Mouse (Mus musculus) MEL (cell line): ENCODE data around the gene Plxnb1. TPM values are rescaled to one million over a fixed set of nuclear protein-coding genes. Genes with fewer than 3 reads are reported as not detected.

Experiments
- DNase-seq: peaks from one replicate; pipeline ENCODE4 v3.0.0; 2011; ENCODE audit warnings: low read depth, low spot score
- H3K27ac ChIP-seq: 2 replicates; pipeline ENCODE4 v1.5.1; 2012; ENCODE audit warnings: low read depth, mild to moderate bottlenecking, control low read depth, low read length, moderate library complexity; ENCODE audit not compliant: control insufficient read depth
- H3K27me3 ChIP-seq, 2 experiments: fragments of 150-350 bp in 1 of 2; sonication (generic) in 1 of 2; 2 replicates each; pipeline ENCODE4 v1.6.1; 2012; ENCODE audit warnings: low read length in 2 of 2, mild to moderate bottlenecking in 2 of 2, improper control_type of control experiment in 1 of 2, moderate library complexity in 1 of 2; ENCODE audit not compliant: insufficient read depth in 2 of 2, control insufficient read depth in 1 of 2
- H3K36me3 ChIP-seq, 2 experiments: 2 replicates each; pipeline ENCODE4 v1.6.1; 2012 to 2014; ENCODE audit warnings: low read length in 2 of 2, improper control_type of control experiment in 1 of 2, inconsistent platforms in 1 of 2, mild to moderate bottlenecking in 1 of 2; ENCODE audit not compliant: insufficient read depth in 2 of 2, control insufficient read depth in 1 of 2
- H3K4me1 ChIP-seq, 2 experiments: fragments of 150-350 bp in 1 of 2; sonication (generic) in 1 of 2; 2 replicates each; pipeline ENCODE4 v1.6.1; 2012; ENCODE audit warnings: low read length in 2 of 2, improper control_type of control experiment in 1 of 2, mild to moderate bottlenecking in 1 of 2; ENCODE audit not compliant: insufficient read depth in 2 of 2, control insufficient read depth in 1 of 2
- H3K4me3 ChIP-seq, 2 experiments: fragments of 150-350 bp in 1 of 2; sonication (generic) in 1 of 2; 2 replicates each; pipeline ENCODE4 v1.5.1; 2012; ENCODE audit warnings: low read depth in 2 of 2, low read length in 2 of 2, mild to moderate bottlenecking in 2 of 2, moderate library complexity in 2 of 2, control low read depth in 1 of 2, improper control_type of control experiment in 1 of 2; ENCODE audit not compliant: control insufficient read depth in 1 of 2, insufficient read depth in 1 of 2
- H3K79me2 ChIP-seq: 2 replicates; pipeline ENCODE4 v1.6.1; 2012; ENCODE audit warnings: mild to moderate bottlenecking, low read length, moderate library complexity; ENCODE audit not compliant: control insufficient read depth, poor library complexity, insufficient read depth
- H3K9ac ChIP-seq: 2 replicates; pipeline ENCODE4 v1.6.1; 2012; ENCODE audit warnings: low read depth, mild to moderate bottlenecking, control low read depth, low read length, moderate library complexity; ENCODE audit not compliant: control insufficient read depth, poor library complexity, severe bottlenecking
- H3K9me3 ChIP-seq: fragments of 150-350 bp; sonication (generic); replicated peaks from 2 replicates; pipeline ENCODE4 v1.6.1; 2012; ENCODE audit warnings: mild to moderate bottlenecking, low read length, improper control_type of control experiment, moderate library complexity; ENCODE audit not compliant: insufficient read depth
- CHD1 ChIP-seq: IDR thresholded peaks from 2 replicates; pipeline ENCODE4 v1.6.1; 2012; ENCODE audit warnings: low read depth, mild to moderate bottlenecking, inconsistent platforms, low read length, improper control_type of control experiment
- CTCF ChIP-seq, 3 experiments: IDR thresholded peaks in 2 of 3; conservative IDR thresholded peaks in 1 of 3; 2 replicates each; pipeline ENCODE4 v1.5.1; 2011 to 2012; ENCODE audit warnings: low read length in 3 of 3, low read depth in 2 of 3, mild to moderate bottlenecking in 2 of 3, improper control_type of control experiment in 1 of 3, inconsistent platforms in 1 of 3, mixed read lengths in 1 of 3, moderate library complexity in 1 of 3; ENCODE audit not compliant: control insufficient read depth in 1 of 3, insufficient read depth in 1 of 3, poor library complexity in 1 of 3, severe bottlenecking in 1 of 3
- E2F4 ChIP-seq: IDR thresholded peaks from 2 replicates; pipeline ENCODE4 v1.6.1; 2011; ENCODE audit warnings: low read depth, low read length, improper control_type of control experiment, borderline replicate concordance
- ELF1 ChIP-seq: IDR thresholded peaks from 2 replicates; pipeline ENCODE4 v1.6.1; 2014; ENCODE audit warnings: low read depth, mild to moderate bottlenecking, inconsistent platforms, low read length, improper control_type of control experiment, moderate library complexity
- EP300 ChIP-seq, 2 experiments: IDR thresholded peaks; 2 replicates each; pipeline ENCODE4 v1.6.1; 2011; ENCODE audit warnings: improper control_type of control experiment in 2 of 2, low read length in 2 of 2, low read depth in 1 of 2, mild to moderate bottlenecking in 1 of 2
- ETS1 ChIP-seq: IDR thresholded peaks from 2 replicates; pipeline ENCODE4 v1.6.1; 2012; ENCODE audit warnings: low read depth, mild to moderate bottlenecking, inconsistent platforms, low read length, improper control_type of control experiment, moderate library complexity
- HCFC1 ChIP-seq: IDR thresholded peaks from 2 replicates; pipeline ENCODE4 v1.6.1; 2012; ENCODE audit warnings: low read depth, mild to moderate bottlenecking, inconsistent platforms, low read length, improper control_type of control experiment, moderate library complexity
- JUND ChIP-seq: IDR thresholded peaks from 2 replicates; pipeline ENCODE4 v1.6.1; 2011; ENCODE audit warnings: low read depth, mild to moderate bottlenecking, improper control_type of control experiment, low read length
- MAFK ChIP-seq: IDR thresholded peaks from 2 replicates; pipeline ENCODE4 v1.6.1; 2011; ENCODE audit warnings: low read depth, mild to moderate bottlenecking, low read length, improper control_type of control experiment, borderline replicate concordance
- MAX ChIP-seq: IDR thresholded peaks from 2 replicates; pipeline ENCODE4 v1.6.1; 2011; ENCODE audit warnings: low read length, improper control_type of control experiment
- MXI1 ChIP-seq: IDR thresholded peaks from 2 replicates; pipeline ENCODE4 v1.6.1; 2011; ENCODE audit warnings: mild to moderate bottlenecking, low read depth, low read length, improper control_type of control experiment
- MYB ChIP-seq: IDR thresholded peaks from 2 replicates; pipeline ENCODE4 v1.6.1; 2011; ENCODE audit warnings: mild to moderate bottlenecking, low read depth, low read length, improper control_type of control experiment
- MYC ChIP-seq: IDR thresholded peaks from 2 replicates; pipeline ENCODE4 v1.6.1; 2011; ENCODE audit warnings: low read depth, mild to moderate bottlenecking, low read length, improper control_type of control experiment, moderate library complexity
- NRF1 ChIP-seq: IDR thresholded peaks from 2 replicates; pipeline ENCODE4 v1.6.1; 2014; ENCODE audit warnings: low read depth, mild to moderate bottlenecking, inconsistent platforms, low read length, improper control_type of control experiment, moderate library complexity; ENCODE audit not compliant: poor library complexity, insufficient read depth, severe bottlenecking
- POLR2A ChIP-seq, 2 experiments: IDR thresholded peaks; 2 replicates each; pipeline ENCODE4 v1.6.1; 2011 to 2012; ENCODE audit warnings: low read length in 2 of 2, mild to moderate bottlenecking in 2 of 2, control low read depth in 1 of 2, improper control_type of control experiment in 1 of 2, low read depth in 1 of 2, moderate library complexity in 1 of 2; ENCODE audit not compliant: control insufficient read depth in 1 of 2, insufficient read depth in 1 of 2, poor library complexity in 1 of 2
- POLR2AphosphoS2 ChIP-seq: IDR thresholded peaks from 2 replicates; pipeline ENCODE4 v1.6.1; 2011; ENCODE audit warnings: low read length, improper control_type of control experiment
- RAD21 ChIP-seq: IDR thresholded peaks from 2 replicates; pipeline ENCODE4 v1.6.1; 2011; ENCODE audit warnings: mild to moderate bottlenecking, low read depth, low read length, improper control_type of control experiment
- RCOR1 ChIP-seq: IDR thresholded peaks from 2 replicates; pipeline ENCODE4 v1.6.1; 2012; ENCODE audit warnings: low read depth, mild to moderate bottlenecking, inconsistent platforms, low read length, improper control_type of control experiment
- SIN3A ChIP-seq: IDR thresholded peaks from 2 replicates; pipeline ENCODE4 v1.6.1; 2012; ENCODE audit warnings: low read length, improper control_type of control experiment, inconsistent platforms
- SMC3 ChIP-seq: IDR thresholded peaks from 2 replicates; pipeline ENCODE4 v1.6.1; 2011; ENCODE audit warnings: low read depth, low read length, improper control_type of control experiment
- TAL1 ChIP-seq: IDR thresholded peaks from 2 replicates; pipeline ENCODE4 v1.6.1; 2012; ENCODE audit warnings: mild to moderate bottlenecking, inconsistent platforms, low read length, moderate library complexity, mixed read lengths
- TBP ChIP-seq: IDR thresholded peaks from 2 replicates; pipeline ENCODE4 v1.8.0; 2011; ENCODE audit warnings: low read depth, low read length, improper control_type of control experiment
- TCF12 ChIP-seq: IDR thresholded peaks from 2 replicates; pipeline ENCODE4 v1.6.1; 2014; ENCODE audit warnings: low read depth, mild to moderate bottlenecking, inconsistent platforms, low read length, improper control_type of control experiment, moderate library complexity
- ZKSCAN1 ChIP-seq: IDR thresholded peaks from 2 replicates; pipeline ENCODE4 v1.6.1; 2012; ENCODE audit warnings: low read depth, mild to moderate bottlenecking, inconsistent platforms, low read length, improper control_type of control experiment, moderate library complexity
- ZNF384 ChIP-seq: IDR thresholded peaks from 2 replicates; pipeline ENCODE4 v1.6.1; 2012; ENCODE audit warnings: low read depth, mild to moderate bottlenecking, inconsistent platforms, low read length, improper control_type of control experiment
- polyA plus RNA-seq, 2 experiments: library from polyadenylated mRNA; stranded (reverse) in 1 of 2; unstranded in 1 of 2; fragments of >175 nt in 1 of 2; fragments of >200 nt in 1 of 2; gene quantifications; 2 replicates each; pipeline versions ENCODE4 v1.2.1 to v1.2.4; 2012; ENCODE audit warnings: low replicate concordance in 2 of 2, low read depth in 1 of 2; ENCODE audit not compliant: insufficient read length in 2 of 2, insufficient read depth in 1 of 2, missing spikeins in 1 of 2
- total RNA-seq: library from RNA; depleted of rRNA; stranded (reverse); fragments of 300-350 nt; gene quantifications from 2 replicates; pipeline ENCODE4 v1.2.3, GENCODE M21; 2012

Plxnb1 gene
- total and polyA plus RNA-seq, 3 experiments, result 0.07 TPM; not detected in 2

DNA sequence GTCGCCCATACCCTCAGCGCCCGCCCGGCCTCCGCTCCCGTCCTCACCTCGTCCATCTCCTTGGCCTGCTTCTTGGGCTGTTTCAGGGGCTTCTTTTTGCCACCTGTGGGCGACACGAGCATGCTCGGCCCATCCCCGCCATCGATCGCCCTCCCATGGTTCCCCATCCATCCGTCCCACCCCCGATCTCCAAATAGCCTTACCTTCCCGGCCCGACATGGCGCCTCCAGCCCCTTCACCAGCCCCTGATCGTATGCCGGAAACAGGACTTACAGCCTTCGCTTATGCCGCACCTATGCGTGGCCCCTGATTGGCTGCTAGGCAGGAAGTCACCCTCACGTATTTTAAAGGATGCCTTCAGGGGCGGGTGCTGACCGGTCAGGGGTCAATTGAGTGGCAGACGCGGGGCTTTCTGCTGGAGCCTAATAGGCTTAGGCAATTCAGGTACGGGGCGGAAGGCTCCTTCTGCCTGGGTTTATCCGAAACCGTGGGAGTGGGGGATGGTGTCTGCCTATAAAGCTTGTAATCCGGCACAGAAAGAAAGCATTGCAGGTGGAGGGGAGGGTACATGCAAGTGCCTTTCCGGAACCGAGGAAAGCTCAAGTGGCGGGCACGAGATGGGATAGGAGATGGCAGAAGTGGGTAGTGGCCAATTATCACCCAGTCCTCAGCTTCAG is 12.9 kb upstream of the Plxnb1 start, which contains the start of the genes Ccdc51 and Tma7 (continued):
- TF ChIP-seq RCOR1 (no peak), CTCF (IDR thresholded peaks at IDR 0.05 in 2 of 3, conservative IDR thresholded peaks at IDR 0.05 in 1 of 3; ENCODE audit: control insufficient read depth in 1 of 3, insufficient read depth in 1 of 3, low read depth in 2 of 3, low read length in 3 of 3, poor library complexity in 1 of 3, severe bottlenecking in 1 of 3) (no peak), MXI1 (peak; percentile 65), HCFC1 (peak; percentile 89), ELF1 (peak; percentile 91), JUND (no peak), ZKSCAN1 (no peak), TAL1 (no peak), POLR2A (IDR thresholded peaks at IDR 0.05; ENCODE audit: control insufficient read depth in 1 of 2, insufficient read depth in 1 of 2, low read depth in 1 of 2, low read length in 2 of 2, poor library complexity in 1 of 2) (peak; percentile 85 to 94), MAFK (no peak), E2F4 (no peak), TCF12 (no peak; the same call in 1 of the 2 replicates), MYB (no peak)
- TF ChIP-seq, all 39 proteins: peak for 14

DNA sequence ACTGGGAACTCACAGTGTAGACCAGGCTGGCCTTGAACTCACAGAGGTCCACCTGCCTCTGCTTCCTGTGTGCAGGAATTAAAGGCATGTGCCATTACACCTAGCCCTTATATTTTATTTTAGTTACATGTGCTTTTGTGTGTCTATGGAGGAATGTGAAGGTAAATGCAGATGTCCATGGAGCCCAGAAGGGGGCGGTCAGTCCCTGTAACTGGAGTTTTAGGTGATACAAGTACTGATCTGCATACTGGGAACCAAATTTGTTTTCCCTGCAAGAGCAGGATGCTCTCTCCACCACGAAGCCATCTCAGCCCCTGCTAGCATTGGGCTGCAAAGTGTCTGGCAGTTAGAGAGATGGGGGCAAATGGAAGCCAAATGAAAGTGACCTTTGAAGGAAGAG is 10.3 kb upstream of the Plxnb1 start:
- Histone ChIP-seq H3K79me2 (peaks cover 37% of the 10 kb centered on the region), H3K4me3 (no peak overlapping the region), H3K27ac (no peak overlapping the region), H3K36me3 (peaks cover 0 to 6% of the 10 kb centered on the region in 2 experiments; a peak in 3 of 4 replicates), H3K9me3 (no peaks in the 10 kb centered on the region), H3K27me3 (no peaks in the 10 kb centered on the region), H3K9ac (no peak overlapping the region), H3K4me1 (peaks cover 0 to 9% of the 10 kb centered on the region in 2 experiments; a peak in 2 of 4 replicates)
- DNase-seq, result peak; percentile 64
- TF ChIP-seq RAD21 (peak; percentile 35), RCOR1 (no peak), CHD1 (no peak), SIN3A (no peak), CTCF (IDR thresholded peaks at IDR 0.05 in 2 of 3, conservative IDR thresholded peaks at IDR 0.05 in 1 of 3; ENCODE audit: control insufficient read depth in 1 of 3, insufficient read depth in 1 of 3, low read depth in 2 of 3, low read length in 3 of 3, poor library complexity in 1 of 3, severe bottlenecking in 1 of 3) (peak; percentile 33 to 59 (median 36); a peak in 4 of 6 replicates), POLR2AphosphoS2 (no peak), MAX (0 out of 2 replicates have a peak, but pooled peaks have one; percentile 42), ZNF384 (no peak), ETS1 (no peak), SMC3 (no peak), HCFC1 (no peak), MXI1 (no peak), NRF1 (no peak), TCF12 (no peak), EP300 (IDR thresholded peaks at IDR 0.05; ENCODE audit: low read depth in 1 of 2, low read length in 2 of 2) (no peak), TBP (no peak), MYC (no peak)
